Mouse (Mus musculus): Measurements from ENCODE around the gene Bbx.
A peak's percentile ranks its signal among the peaks of the same experiment; 100 is the strongest.

The Bbx gene

DNA sequence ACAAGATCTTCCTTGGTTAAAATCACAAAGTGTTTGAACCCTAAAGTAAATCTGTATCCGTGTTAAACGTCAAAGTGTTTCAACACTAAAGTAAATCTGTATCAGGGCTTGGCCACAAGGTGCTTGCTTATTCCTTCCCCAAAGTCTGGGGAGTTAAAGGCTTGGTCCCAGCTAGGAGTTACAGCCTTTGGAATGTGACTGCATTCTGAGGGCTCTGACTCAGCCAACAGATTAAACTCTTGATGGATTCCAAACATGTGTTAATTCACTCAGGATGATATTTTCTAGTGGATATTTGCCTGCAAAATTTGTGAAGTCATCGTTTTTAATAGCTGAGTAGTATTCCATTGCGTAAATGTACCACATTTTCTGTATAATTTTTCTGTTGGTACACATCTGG, 120.6 kb downstream of the Bbx start:
- DNase-seq (ENCODE audit: low read depth) = no peak

DNA sequence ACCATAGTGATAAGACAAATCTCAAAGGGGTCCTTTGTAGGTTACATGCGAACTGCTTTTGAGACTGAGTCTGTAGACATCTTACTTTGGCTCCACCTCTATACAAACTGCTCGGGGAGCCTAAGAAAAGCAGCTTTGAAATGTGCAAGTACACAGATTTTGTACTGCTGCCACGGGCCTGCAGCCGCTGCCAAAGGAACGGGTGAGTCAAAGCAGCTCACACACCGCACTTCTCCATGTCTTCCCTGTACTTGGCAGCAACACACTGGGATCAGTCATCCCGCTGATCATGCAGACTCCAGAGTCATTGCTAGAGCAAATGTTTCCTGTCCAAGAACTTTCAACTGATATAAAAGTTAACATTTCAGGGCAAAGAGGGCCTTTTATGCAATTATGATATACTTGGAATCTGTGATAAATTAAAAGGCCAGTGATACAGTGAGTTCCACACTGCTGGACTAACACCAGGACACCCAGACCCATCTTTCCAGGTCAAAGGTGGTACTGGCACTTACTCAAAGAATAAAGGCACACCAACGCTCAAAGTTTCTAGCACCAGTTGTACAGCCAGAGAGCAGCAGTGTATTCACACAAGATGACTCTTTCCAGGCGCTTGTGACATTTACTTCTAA, 122.7 kb downstream of the Bbx start:
- no peak for DNase-seq (ENCODE audit: low read depth)

DNA sequence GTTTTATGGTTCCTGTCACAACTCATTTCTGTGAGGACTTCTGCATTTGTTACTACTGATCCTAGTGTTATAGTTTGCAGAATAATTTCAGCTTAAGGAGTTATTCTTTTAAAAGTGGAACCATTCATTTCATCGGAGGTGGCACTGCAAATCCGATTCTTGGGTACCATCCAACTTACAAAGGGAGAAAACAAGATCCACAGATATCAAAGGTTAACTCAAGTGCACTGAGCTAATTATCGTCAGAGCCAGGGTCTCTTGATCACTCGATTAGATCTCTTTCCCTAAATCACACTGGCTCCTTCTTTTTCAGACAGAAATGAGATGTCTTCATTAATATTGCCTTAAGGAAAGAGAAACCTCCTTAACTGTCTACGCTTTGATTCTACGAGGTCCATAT, 123.9 kb downstream of the Bbx start:
- DNase-seq (ENCODE audit: low read depth) = no peak

DNA sequence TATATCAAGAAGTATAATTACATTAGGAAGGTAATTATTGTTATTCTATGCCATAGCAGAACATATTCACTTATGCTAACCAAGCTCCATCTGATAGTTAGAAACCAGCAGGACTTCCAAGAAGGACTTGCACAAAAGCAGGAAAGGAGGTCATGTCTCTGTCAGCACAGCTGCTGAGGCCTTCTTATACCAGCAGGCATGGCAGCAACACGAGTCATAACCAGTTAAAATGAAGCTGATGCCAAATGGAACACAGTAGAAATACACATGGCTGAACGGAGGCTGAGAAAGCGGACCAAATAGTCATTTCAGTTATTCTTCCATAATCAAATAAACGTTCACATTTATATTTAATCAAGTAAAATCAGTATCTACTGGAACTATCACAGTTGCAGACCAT, 125.0 kb downstream of the Bbx start:
- DNase-seq (ENCODE audit: low read depth) = no peak

DNA sequence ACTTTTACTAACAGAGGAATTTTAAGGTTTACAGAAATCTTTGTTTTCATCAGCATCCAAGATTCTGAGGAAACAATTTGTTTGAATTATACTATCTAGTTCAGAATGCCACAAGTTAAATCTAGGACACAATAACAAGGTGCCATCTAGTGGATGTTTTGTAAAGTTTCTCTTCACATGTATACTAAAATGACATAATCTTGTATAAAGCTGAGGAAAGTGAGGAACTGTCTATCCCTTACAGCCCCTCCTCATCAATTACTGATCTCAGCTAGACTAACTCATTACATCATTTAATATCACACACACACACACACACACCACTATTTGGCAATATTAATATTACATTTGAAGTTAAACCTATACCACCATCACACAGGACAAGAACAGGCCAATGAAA, 125.5 kb downstream of the Bbx start:
- DNase-seq (ENCODE audit: low read depth) = no peak

DNA sequence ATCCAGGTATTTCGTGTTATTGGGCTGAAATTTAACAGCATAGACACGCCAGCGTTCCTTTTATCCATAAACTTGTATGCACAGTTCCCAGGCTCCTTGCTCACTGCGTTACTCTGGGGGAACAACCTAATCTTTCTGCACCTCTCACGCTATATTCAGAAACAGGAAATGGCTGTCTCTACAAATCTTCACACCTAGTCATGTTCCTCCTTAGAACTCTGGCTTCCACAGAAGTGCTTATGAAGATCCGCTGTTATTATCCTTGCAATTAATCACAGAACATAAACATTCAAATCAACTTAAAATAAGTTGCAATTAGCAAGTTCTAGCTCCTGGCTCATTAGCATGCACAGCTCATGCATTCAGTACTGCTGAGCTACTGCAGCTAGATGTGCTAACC, 127.0 kb downstream of the Bbx start:
- DNase-seq (ENCODE audit: low read depth) = no peak

DNA sequence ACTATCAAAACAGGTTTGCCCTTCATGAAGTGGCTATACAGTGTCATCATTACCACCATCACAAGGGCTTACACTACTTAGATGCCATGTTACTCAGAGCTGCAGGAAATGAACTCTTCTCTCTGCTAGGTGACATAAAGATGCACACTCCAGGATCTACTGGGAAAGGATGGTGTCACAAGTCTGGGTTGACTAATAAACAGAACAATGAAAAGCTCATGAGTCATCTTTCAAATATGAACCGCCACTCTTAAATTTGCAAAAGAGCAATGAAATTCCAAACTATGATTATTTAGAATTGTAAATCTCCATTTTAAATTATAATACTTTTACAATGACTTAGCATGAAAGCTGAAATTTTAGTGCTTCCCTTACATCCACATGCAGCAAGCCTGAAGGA, 129.6 kb downstream of the Bbx start:
- DNase-seq (ENCODE audit: low read depth) = no peak

DNA sequence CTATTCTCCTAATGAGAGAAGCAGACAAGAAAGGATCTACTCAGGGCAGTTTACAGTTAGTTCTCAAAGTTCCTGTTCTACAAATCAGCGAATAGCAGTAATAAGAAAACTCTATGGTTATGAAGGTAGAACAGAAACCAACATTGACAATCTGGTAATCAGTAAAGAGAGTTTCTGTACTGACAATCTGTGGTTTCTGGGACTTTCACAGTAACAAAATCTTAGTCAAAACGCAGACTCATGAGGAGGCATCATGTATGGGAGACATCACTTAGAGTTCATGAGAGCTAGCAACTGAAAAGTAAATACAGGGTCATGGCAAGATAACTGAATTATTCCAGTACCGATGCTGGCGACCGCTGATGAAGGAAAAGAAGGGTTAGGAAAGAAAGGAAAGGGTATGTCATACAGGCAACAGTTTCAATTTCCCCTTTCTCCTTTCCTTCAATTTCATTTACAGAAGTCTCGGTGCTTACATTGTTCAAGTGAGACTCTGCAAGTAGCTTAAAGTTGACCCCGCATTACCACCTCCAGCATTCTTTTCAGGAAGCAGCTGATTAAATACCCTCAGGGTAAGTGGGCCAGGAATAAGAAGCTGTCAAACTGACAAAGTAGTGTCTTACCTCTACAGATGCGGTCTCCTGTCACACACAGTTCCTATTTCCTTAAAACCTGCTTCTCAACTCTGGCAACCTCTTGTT, 133.3 kb downstream of the Bbx start:
- no peak for DNase-seq (ENCODE audit: low read depth)

DNA sequence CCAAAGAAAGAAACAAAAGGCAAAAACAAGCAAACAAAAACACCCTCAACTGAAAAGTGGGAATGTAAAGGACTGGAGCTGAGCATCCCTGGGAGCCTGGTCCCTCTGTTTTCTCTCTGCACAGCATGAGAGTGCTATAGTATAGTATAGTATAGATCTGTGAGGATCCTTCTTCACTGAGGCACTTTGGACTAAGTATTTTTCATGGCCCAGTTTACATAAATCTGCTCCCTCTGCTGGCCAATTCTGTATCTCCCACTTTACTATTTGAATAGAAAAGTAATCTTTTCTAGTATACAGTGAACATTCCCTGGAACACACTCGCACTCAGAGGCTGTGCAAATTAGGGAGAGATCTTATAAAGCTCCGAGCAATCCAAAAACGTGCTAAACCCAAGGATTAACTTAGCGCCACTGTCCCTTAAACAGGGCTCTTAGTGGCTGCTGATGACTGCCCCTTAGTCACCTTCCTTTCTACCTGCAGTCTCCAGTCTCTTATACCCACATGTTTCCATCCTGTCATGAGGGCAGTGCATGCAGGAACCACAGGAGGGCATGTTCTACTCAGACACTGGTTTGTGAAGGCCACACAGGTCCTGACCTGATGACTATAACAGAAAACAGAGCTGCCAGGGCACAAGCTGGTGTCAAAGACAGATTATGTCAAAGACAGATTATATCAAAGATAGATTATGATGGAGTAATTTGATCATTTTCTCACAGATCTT, 138.5 kb downstream of the Bbx start:
- peak; percentile 14 for DNase-seq (ENCODE audit: low read depth)

DNA sequence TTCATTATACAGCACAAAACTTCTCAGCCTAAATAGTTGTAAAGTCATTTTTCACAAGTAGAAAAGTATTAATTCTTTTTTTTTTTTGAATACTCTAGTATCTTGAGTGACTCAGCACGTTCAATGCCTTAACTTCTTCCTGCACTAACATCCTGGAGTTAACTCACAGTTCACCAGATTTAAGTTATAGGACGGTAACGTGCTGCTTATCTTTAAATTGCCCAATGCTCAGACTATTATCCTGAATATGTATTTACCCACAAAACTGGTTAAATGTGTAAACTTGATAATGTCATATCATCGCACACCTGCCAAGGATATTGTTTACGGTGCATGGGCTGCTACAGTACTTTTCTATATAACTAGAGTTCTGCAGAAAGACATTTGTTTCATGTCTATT, 139.4 kb downstream of the Bbx start:
- DNase-seq (ENCODE audit: low read depth) = peak; percentile 37

DNA sequence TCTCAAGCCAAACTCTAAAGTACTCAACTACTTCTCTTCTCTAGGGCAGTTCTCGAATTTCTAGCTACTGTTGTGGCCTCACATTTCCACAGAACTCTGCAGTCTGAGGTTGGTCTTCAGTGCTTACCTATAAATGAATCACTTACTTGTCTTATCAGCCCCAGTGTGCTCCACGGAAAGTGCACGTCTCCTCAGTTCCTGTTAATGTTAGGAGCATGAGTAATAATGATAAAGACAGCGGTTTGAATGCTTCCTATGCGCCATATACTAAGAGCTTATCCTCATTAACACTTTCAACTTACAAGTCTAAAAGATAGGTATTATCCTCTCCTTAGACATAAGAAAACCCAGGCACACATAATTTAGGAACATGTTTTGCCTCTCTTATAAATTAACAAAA, 142.4 kb downstream of the Bbx start:
- peak; percentile 15 for DNase-seq (ENCODE audit: low read depth)

DNA sequence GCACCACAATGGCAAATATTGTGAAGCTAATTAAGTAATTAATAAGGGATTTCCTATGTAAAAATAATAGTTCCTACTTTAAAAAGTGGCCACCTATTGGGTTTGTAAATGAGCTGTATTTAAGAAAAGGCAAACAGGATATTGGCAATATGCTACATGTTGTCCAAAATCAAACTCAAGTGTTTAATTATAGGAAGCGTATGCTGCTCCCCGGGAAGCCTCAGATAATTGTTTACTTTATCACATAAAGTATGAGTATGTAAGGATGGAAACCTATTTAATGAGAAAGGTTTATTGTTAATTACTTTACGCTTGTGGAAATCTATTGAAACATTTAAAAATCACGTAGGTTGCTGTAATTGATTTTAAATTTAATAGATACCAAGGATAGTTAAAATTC, 159.4 kb downstream of the Bbx start:
- DNase-seq (ENCODE audit: low read depth) = no peak

DNA sequence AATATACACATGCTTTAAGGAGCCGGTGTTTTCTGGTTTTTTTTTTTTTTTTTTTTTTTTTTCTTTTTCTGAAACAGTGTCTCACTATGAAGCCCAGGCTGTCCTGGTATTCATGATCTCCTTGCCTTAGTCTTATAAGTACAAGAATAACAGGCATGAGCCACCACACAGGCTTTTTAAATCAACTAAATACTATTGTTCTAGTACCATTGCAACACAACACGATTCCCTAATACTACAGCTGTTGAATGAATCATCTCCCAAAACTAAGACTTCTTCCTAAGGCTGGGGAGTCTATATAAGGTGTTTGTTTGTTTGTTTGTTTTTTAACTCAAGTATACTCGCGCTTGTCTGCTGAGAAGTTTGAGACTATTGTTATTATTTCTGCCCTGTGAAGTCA, 169.5 kb downstream of the Bbx start:
- no peak for DNase-seq (ENCODE audit: low read depth)

DNA sequence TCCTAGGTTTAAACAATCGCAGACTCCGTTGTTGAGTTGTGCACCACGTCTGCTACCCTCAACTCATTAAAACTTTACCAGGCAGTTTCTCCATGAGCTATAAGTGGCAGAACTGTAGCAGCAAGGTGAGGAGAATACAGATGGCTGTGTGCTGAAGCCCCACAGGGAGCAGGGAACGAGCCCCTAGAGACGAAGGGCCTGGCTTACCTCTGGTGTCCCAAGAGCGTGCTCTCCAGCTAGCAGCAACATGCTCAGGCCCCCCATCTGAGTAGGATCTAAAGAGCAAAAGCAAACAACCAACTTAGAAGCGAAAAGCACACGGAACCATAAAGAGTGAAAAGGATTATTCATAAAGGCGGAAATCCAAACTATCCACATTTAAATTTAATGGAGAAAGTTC, 170.0 kb downstream of the Bbx start:
- DNase-seq (ENCODE audit: low read depth) = no peak

DNA sequence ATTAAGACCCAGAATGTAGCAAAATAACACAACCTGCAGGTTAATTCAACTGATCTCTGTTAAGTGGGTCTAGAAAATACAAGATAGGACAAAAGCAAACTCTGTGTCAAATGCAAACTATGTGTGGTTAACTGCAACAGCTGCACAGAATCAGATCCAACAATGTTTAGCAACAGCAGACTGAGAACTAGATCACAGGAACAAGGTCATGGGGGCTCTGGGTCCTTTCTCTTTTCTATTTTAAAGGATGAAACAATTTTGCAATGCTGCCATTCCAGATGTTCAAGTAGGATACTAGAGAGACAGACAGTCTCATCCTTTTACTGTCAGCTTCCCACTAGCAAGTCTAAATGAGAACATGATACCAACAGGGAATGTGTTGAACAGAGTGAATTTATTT, 170.4 kb downstream of the Bbx start:
- DNase-seq (ENCODE audit: low read depth) = no peak

DNA sequence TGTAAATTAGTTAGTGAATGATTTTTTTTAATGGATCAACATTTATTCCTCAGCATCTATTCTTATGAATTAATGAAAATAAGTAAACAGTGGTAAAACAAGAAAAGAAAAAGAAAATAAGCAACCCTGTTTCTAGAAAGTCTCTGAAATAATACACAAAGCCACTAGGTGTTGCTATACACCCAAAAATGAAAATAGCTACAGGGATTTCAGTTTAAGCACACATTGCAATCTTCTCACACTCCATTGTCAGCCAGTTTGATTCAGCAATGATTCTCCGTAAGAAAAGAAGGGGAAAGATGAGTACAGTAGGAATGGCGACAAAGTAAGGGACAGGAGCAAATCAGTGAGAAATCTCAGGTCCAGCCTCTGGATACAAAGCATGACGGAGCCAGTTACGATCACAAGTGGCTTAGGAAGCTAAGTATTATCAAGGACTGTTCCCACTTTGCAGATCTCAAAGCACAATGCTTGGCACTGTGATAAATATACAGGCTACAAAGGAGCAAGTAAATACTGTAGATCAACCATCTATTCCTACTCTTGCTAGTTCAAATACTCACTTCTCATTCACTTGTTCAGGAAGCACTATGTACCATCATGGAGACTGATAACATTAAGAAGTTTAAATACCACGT, 177.5 kb downstream of the Bbx start:
- peak; percentile 21 for DNase-seq (ENCODE audit: low read depth)

DNA sequence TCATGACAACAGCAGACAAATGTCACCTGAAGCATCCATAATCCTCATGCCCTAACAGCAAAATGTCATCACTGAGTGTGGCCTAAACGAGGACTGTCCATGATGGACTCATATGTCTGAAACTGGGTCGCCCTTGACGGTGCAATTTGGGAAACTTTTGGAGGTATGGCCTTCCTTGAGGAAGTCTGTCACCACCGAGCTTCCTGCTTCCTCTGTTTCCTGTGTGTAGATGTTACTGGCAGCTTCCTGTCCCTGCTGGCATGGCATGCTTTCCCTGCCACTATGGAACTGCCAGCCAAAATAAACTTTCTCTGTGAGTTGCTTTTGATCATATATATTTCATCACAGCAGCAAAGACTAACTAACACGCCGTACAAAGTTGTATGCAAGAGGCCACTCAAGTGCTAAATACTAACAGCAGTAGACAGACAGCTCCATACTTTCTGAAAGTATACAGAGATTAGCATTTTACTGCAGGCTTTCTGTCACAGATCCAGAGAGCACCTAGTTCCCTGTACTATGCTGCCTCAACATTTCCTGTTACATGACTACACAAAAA, 180.7 kb downstream of the Bbx start:
- no peak for DNase-seq (ENCODE audit: low read depth)

DNA sequence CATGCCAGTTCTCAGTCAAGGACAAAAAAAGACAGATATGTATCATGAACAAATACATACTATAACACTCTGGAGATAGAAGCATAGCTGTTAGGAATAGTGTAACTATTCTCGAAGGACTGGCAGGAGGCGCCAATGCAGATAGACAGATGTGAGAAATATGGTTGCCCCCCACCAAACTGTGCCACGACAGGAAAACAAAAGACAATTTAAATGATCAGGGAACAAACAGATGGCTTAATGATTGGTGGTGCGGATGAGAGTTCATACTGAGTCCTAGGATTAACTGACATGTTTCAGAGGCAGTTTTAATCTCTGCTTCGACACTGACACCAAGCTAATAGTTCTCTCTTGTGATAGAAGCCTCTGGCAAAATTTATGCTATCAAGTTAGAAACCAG, 181.7 kb downstream of the Bbx start:
- DNase-seq (ENCODE audit: low read depth) = no peak

DNA sequence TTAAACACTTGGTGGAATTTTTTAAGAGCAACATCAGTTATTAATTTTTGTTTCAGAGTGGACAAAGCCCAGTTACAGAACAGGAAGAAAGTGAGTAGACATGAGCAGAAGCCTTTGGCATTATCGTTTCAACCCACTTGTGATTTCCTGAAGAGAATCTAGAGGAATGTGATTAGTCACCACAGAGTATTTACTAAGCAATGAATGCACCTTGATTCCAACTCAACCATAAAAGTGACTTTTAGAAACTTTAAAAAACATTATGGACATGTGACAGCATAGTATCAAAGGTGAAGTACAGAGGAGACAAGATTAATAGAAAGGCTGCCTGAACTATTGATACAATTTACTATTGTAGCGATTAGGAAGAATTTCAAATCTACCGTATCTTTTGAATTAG, 183.2 kb downstream of the Bbx start:
- DNase-seq (ENCODE audit: low read depth) = no peak

DNA sequence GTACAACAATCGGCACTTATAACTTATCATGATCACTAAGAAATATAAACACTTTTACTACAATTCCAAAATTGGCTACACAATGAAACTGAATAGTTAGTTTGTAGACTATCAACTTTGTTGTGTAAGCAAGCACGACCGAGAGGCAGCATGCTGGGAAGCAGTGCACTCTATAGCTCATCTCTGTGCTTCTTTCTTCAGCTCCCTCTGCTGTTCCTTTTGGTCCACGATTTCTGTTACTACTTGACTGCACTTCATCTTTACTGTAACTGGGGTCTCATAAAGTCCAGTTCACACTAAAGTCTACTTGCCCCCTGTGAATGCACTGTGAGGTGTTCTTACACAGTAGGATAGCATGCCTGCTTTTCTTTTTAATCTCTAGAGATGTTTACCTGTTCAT, 189.7 kb downstream of the Bbx start:
- no peak for DNase-seq (ENCODE audit: low read depth)

DNA sequence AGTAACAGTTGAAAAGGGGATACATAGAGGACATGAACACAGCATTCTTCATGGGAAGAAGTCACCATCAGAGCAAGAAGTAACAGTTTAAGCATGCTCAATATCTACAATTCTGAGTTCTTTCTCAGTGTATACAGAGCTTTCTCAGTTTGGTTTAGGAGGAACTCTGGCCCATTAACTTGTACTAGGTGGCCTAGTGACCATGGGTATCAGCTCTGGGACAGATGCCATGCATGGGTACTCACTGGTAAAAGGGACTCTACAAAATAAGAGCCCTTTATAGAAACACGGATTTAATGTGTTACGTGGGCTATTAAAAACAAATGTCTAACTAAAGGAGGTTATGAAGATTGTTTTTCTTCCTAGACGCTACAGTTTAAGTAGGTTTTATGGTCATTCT, 190.6 kb downstream of the Bbx start:
- DNase-seq (ENCODE audit: low read depth) = no peak

DNA sequence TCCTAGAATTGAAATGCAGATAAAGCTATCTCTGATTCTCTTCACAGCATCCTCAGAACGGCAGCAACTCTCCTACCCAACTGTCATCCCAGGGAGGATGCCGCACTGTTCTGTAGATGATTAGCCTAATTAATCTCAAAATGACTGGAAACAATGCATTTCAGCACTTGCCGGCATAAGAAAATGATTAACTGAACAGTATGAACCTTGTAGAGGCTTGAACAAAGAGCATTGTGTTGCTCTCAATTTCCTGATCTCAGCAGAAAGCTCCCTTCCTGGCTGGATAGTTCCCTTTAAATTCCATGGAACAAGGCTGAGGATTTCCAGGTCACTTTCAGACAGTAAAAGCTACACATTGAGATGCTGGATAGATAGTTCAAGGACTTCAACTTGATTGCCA, 197.0 kb downstream of the Bbx start:
- no peak for DNase-seq (ENCODE audit: low read depth)

DNA sequence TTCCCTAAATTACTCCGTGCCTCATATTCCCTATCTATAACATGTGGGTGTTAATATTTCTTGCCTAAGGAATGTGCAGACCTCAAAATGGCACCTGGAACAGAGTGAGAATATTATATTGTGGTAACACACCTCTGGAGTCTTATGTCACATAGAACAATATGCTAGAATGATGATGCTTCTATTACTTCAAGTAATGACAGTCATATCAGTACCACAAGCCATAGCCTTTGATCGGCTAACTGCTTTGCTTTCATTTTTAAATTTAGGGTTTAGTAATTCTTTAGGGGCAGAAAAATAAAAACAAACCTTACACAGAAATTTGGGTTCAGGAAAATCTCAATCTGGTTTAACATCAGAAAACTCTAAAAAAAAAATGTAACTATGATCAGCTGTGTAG, 201.6 kb downstream of the Bbx start:
- DNase-seq (ENCODE audit: low read depth) = no peak

All from c-Kit-positive CD71-positive TER-119-negative erythroid progenitor cells, embryonic 14.5 days (primary cell).